Mouse (Mus musculus): ENCODE measurements around the gene 0610012G03Rik. TPM values are rescaled to one million over a fixed set of nuclear protein-coding genes. Genes with fewer than 3 reads are reported as not detected.
A peak's percentile ranks its signal among the peaks of the same experiment; 100 is the strongest.
"Not testable (repeated sequence)": the region's sequence is repeated elsewhere in the genome, so short reads cannot be mapped to it uniquely, and the experiment has no call there.

0610012G03Rik gene
- total RNA-seq, 1 experiment, result 27.8 TPM

- no peak overlapping the region for H3K27ac ChIP-seq (ENCODE audit: insufficient read depth, low read depth, low read length, poor library complexity, severe bottlenecking)
- peaks cover 2% of the 10 kb centered on the region; the same call in 1 of the 2 replicates for H3K36me3 ChIP-seq (ENCODE audit: control insufficient read depth, insufficient read depth, low read length, poor library complexity, severe bottlenecking)
- in situ Hi-C loops (cut with MboI; ENCODE audit: low sequenced_read_pairs in 2 of 2, unreplicated experiment in 2 of 2), result no loop called here
- no peak for TF ChIP-seq CHD2 (IDR thresholded peaks at IDR 0.05; ENCODE audit: low read depth, low read length)
- TF ChIP-seq MAFK (IDR thresholded peaks at IDR 0.05; ENCODE audit: insufficient read depth, low read depth, low read length), result no peak
- TF ChIP-seq HCFC1 (IDR thresholded peaks at IDR 0.05; ENCODE audit: borderline replicate concordance, insufficient read depth, low read length), result no peak
- TF ChIP-seq ZC3H11A (IDR thresholded peaks at IDR 0.05; ENCODE audit: borderline replicate concordance, low read depth, low read length), result no peak
- no peak for TF ChIP-seq ZNF384 (IDR thresholded peaks at IDR 0.05; ENCODE audit: low read depth, low read length)
- H3K4me1 ChIP-seq (ENCODE audit: control insufficient read depth in 2 of 2, insufficient read depth in 2 of 2, low read length in 2 of 2, poor library complexity in 1 of 2), result peaks cover 2 to 8% of the 10 kb centered on the region in 2 experiments; a peak in 1 of 4 replicates
- no peaks in the 10 kb centered on the region for H3K9me3 ChIP-seq (ENCODE audit: control insufficient read depth, insufficient read depth, low read depth, low read length)
- DNase-seq (ENCODE audit: low read depth, low spot score), result no peak
- peak overlapping the region; percentile 86; the same call in 1 of the 2 replicates for H3K9ac ChIP-seq (ENCODE audit: insufficient read depth, low read depth, low read length, poor library complexity, severe bottlenecking)
- peak overlapping the region; percentile 90 to 99 for H3K4me3 ChIP-seq (ENCODE audit: insufficient read depth in 1 of 2, low read depth in 1 of 2, low read length in 2 of 2, poor library complexity in 1 of 2, severe bottlenecking in 1 of 2)
These were observed 961 bp downstream of the 0610012G03Rik start for GRCm38 (mm10) chr16:31947333-31947732.

- DNase-seq (ENCODE audit: low read depth, low spot score); H3K4me3 ChIP-seq (ENCODE audit: insufficient read depth in 1 of 2, low read depth in 1 of 2, low read length in 2 of 2, poor library complexity in 1 of 2, severe bottlenecking in 1 of 2): not testable (repeated sequence)
These were observed 2.3 kb downstream of the 0610012G03Rik start for GRCm38 (mm10) chr16:31945986-31946385.

GRCm38 (mm10) chr16:31945372-31945771 is 2.9 kb downstream of the 0610012G03Rik start:
- no peak overlapping the region for H3K9ac ChIP-seq (ENCODE audit: insufficient read depth, low read depth, low read length, poor library complexity, severe bottlenecking)

More at GRCm38 (mm10) chr16:31945986-31946385, 2.3 kb downstream of the 0610012G03Rik start:
- H3K27ac ChIP-seq (ENCODE audit: insufficient read depth, low read depth, low read length, poor library complexity, severe bottlenecking); H3K4me1 ChIP-seq (ENCODE audit: control insufficient read depth in 2 of 2, insufficient read depth in 2 of 2, low read length in 2 of 2, poor library complexity in 1 of 2); H3K9me3 ChIP-seq (ENCODE audit: control insufficient read depth, insufficient read depth, low read depth, low read length); in situ Hi-C loops (cut with MboI; ENCODE audit: low sequenced_read_pairs in 2 of 2, unreplicated experiment in 2 of 2); H3K36me3 ChIP-seq (ENCODE audit: control insufficient read depth, insufficient read depth, low read length, poor library complexity, severe bottlenecking); H3K9ac ChIP-seq (ENCODE audit: insufficient read depth, low read depth, low read length, poor library complexity, severe bottlenecking): not testable (repeated sequence)

GRCm38 (mm10) chr16:31944698-31945255 is 3.5 kb downstream of the 0610012G03Rik start:
- no peak overlapping the region; the same call in 1 of the 2 replicates for H3K9ac ChIP-seq (ENCODE audit: insufficient read depth, low read depth, low read length, poor library complexity, severe bottlenecking)
- TF ChIP-seq MAFK (IDR thresholded peaks at IDR 0.05; ENCODE audit: insufficient read depth, low read depth, low read length), result no peak
- no peak for TF ChIP-seq ZNF384 (IDR thresholded peaks at IDR 0.05; ENCODE audit: low read depth, low read length)
- no peak for TF ChIP-seq CHD2 (IDR thresholded peaks at IDR 0.05; ENCODE audit: low read depth, low read length)
- TF ChIP-seq ZC3H11A (IDR thresholded peaks at IDR 0.05; ENCODE audit: borderline replicate concordance, low read depth, low read length), result no peak
- no peak for TF ChIP-seq HCFC1 (IDR thresholded peaks at IDR 0.05; ENCODE audit: borderline replicate concordance, insufficient read depth, low read length)
- in situ Hi-C loops (cut with MboI; ENCODE audit: low sequenced_read_pairs in 2 of 2, unreplicated experiment in 2 of 2), result no loop called here

More at GRCm38 (mm10) chr16:31945372-31945771, 2.9 kb downstream of the 0610012G03Rik start:
- no peak overlapping the region for H3K4me3 ChIP-seq (ENCODE audit: insufficient read depth in 1 of 2, low read depth in 1 of 2, low read length in 2 of 2, poor library complexity in 1 of 2, severe bottlenecking in 1 of 2)
- peaks cover 2 to 11% of the 10 kb centered on the region in 2 experiments; a peak in 1 of 4 replicates for H3K4me1 ChIP-seq (ENCODE audit: control insufficient read depth in 2 of 2, insufficient read depth in 2 of 2, low read length in 2 of 2, poor library complexity in 1 of 2)
- in situ Hi-C loops (cut with MboI; ENCODE audit: low sequenced_read_pairs in 2 of 2, unreplicated experiment in 2 of 2), result no loop called here
- 0 out of 2 replicates have a peak, but pooled peaks cover 2% of the 10 kb centered on the region for H3K36me3 ChIP-seq (ENCODE audit: control insufficient read depth, insufficient read depth, low read length, poor library complexity, severe bottlenecking)
- no peak for DNase-seq (ENCODE audit: low read depth, low spot score)
- no peak overlapping the region for H3K27ac ChIP-seq (ENCODE audit: insufficient read depth, low read depth, low read length, poor library complexity, severe bottlenecking)
- H3K9me3 ChIP-seq (ENCODE audit: control insufficient read depth, insufficient read depth, low read depth, low read length), result no peaks in the 10 kb centered on the region
- TF ChIP-seq ZC3H11A (IDR thresholded peaks at IDR 0.05; ENCODE audit: borderline replicate concordance, low read depth, low read length), result no peak
- no peak for TF ChIP-seq CHD2 (IDR thresholded peaks at IDR 0.05; ENCODE audit: low read depth, low read length)
- TF ChIP-seq HCFC1 (IDR thresholded peaks at IDR 0.05; ENCODE audit: borderline replicate concordance, insufficient read depth, low read length), result no peak
- no peak for TF ChIP-seq MAFK (IDR thresholded peaks at IDR 0.05; ENCODE audit: insufficient read depth, low read depth, low read length)
- no peak for TF ChIP-seq ZNF384 (IDR thresholded peaks at IDR 0.05; ENCODE audit: low read depth, low read length)

More at GRCm38 (mm10) chr16:31944698-31945255, 3.5 kb downstream of the 0610012G03Rik start:
- H3K9me3 ChIP-seq (ENCODE audit: control insufficient read depth, insufficient read depth, low read depth, low read length), result no peaks in the 10 kb centered on the region
- H3K27ac ChIP-seq (ENCODE audit: insufficient read depth, low read depth, low read length, poor library complexity, severe bottlenecking), result no peak overlapping the region
- H3K4me1 ChIP-seq (ENCODE audit: control insufficient read depth in 2 of 2, insufficient read depth in 2 of 2, low read length in 2 of 2, poor library complexity in 1 of 2), result peaks cover 2 to 11% of the 10 kb centered on the region in 2 experiments; a peak in 1 of 4 replicates
- DNase-seq (ENCODE audit: low read depth, low spot score), result no peak
- no peak overlapping the region for H3K4me3 ChIP-seq (ENCODE audit: insufficient read depth in 1 of 2, low read depth in 1 of 2, low read length in 2 of 2, poor library complexity in 1 of 2, severe bottlenecking in 1 of 2)
- 0 out of 2 replicates have a peak, but pooled peaks cover 2% of the 10 kb centered on the region for H3K36me3 ChIP-seq (ENCODE audit: control insufficient read depth, insufficient read depth, low read length, poor library complexity, severe bottlenecking)

Measured in ES-E14 (cell line).